Mouse (Mus musculus) lung, postnatal 0 days (tissue): ENCODE measurements around the gene Tmem151a. TPM values are rescaled to one million over a fixed set of nuclear protein-coding genes. Genes with fewer than 3 reads are reported as not detected.

Source experiments
- ATAC-seq: fragments of 200-750 bp; cut with Nextera tagmentation; 2 replicates; pipeline ENCODE4 v1.8.0; 2017; ENCODE audit warnings: moderate library complexity
- DNase-seq: peaks from one replicate; pipeline ENCODE4 v3.0.0-alpha.2; 2016; ENCODE audit warnings: low spot score
- H3K27ac ChIP-seq: fragments of 300-500 bp; sonication (generic); 2 replicates; pipeline ENCODE4 v1.5.1; 2014; ENCODE audit warnings: antibody characterized with exemption, mild to moderate bottlenecking, low read length, mixed read lengths
- H3K27me3 ChIP-seq: fragments of 300-500 bp; sonication (generic); replicated peaks from 2 replicates; pipeline ENCODE4 v1.6.1; 2014; ENCODE audit warnings: low read length, mixed read lengths; ENCODE audit not compliant: insufficient read depth
- H3K36me3 ChIP-seq: fragments of 300-500 bp; sonication (generic); 2 replicates; pipeline ENCODE4 v1.6.1; 2014; ENCODE audit warnings: low read length, mixed read lengths; ENCODE audit not compliant: insufficient read depth
- H3K4me1 ChIP-seq: fragments of 300-500 bp; sonication (generic); 2 replicates; pipeline ENCODE4 v1.6.1; 2014; ENCODE audit warnings: antibody characterized with exemption, low read depth, low read length, mixed read lengths; ENCODE audit not compliant: insufficient read depth
- H3K4me2 ChIP-seq: fragments of 300-500 bp; sonication (generic); replicated peaks from 2 replicates; pipeline ENCODE4 v1.6.1; 2014; ENCODE audit warnings: low read depth, mild to moderate bottlenecking, low read length, moderate library complexity, mixed read lengths
- H3K4me3 ChIP-seq: fragments of 300-500 bp; sonication (generic); 2 replicates; pipeline ENCODE4 v1.5.1; 2014; ENCODE audit warnings: low read depth, low read length
- H3K9ac ChIP-seq: fragments of 300-500 bp; sonication (generic); replicated peaks from 2 replicates; pipeline ENCODE4 v1.6.1; 2014; ENCODE audit warnings: low read depth, mild to moderate bottlenecking
- H3K9me3 ChIP-seq: fragments of 300-500 bp; sonication (generic); 2 replicates; pipeline ENCODE4 v1.6.1; 2016; ENCODE audit warnings: low read length, mixed read lengths
- CTCF ChIP-seq: IDR thresholded peaks from 2 replicates; pipeline ENCODE4 v1.5.1; 2016; ENCODE audit warnings: antibody characterized with exemption, mild to moderate bottlenecking
- EP300 ChIP-seq: IDR thresholded peaks from 2 replicates; pipeline ENCODE4 v1.6.1; 2016; ENCODE audit warnings: antibody characterized with exemption, mild to moderate bottlenecking, control low read depth
- WGBS: fragments of 180-500 bp; shearing (Covaris S2); extraction: QIAGEN DNeasy Blood & Tissue Kit; methylation state at CpG from one replicate; pipeline ENCODE4 v1.1.7; 2014; 5-methylcytosine and 5-hydroxymethylcytosine counted together
- polyA plus RNA-seq: library from polyadenylated mRNA; unstranded; fragments of >200 nt; fragmentation: Nextera tagmentation; extraction: Ambion mirVana; gene quantifications from 2 replicates; pipeline ENCODE4 v1.2.1, GENCODE M21; 2015

Gene Tmem151a
- polyA plus RNA-seq, 1 experiment from 2014 or later = 4.5 TPM

- WGBS = 8% methylated on average over 9 of the region's 9 CpGs
- H3K9ac ChIP-seq = no peak overlapping the region
- H3K4me3 ChIP-seq = no peak overlapping the region
- no peak overlapping the region for H3K4me2 ChIP-seq
- no peaks in the 10 kb centered on the region for H3K27me3 ChIP-seq
- TF ChIP-seq EP300 (no peak), CTCF (no peak)
- no peak for DNase-seq
- peaks cover 4% of the 10 kb centered on the region; the same call in 1 of the 2 replicates for H3K4me1 ChIP-seq
- no peak overlapping the region for H3K27ac ChIP-seq
- no peak for ATAC-seq
- H3K36me3 ChIP-seq = peaks cover 19% of the 10 kb centered on the region; the same call in 1 of the 2 replicates
- H3K9me3 ChIP-seq = no peaks in the 10 kb centered on the region
Observed at GRCm38 (mm10) chr19:5095887-5096474, 10.7 kb upstream of the Tmem151a start.

- 0 out of 2 replicates have a peak, but pooled peaks have one; percentile 2 for ATAC-seq
- 40% methylated on average over 11 of the region's 11 CpGs for WGBS
Observed at GRCm38 (mm10) chr19:5094746-5095417, 9.6 kb upstream of the Tmem151a start.

GRCm38 (mm10) chr19:5094243-5094632 is 8.9 kb upstream of the Tmem151a start:
- peak; percentile 79 for ATAC-seq
- Histone ChIP-seq H3K4me2 (no peak overlapping the region), H3K9ac (no peak overlapping the region), H3K36me3 (peaks cover 16% of the 10 kb centered on the region; the same call in 1 of the 2 replicates), H3K27me3 (no peaks in the 10 kb centered on the region), H3K4me1 (peaks cover 4% of the 10 kb centered on the region), H3K27ac (no peak overlapping the region), H3K9me3 (no peaks in the 10 kb centered on the region), H3K4me3 (no peak overlapping the region)
- peak; percentile 93 for DNase-seq
- TF ChIP-seq CTCF = peak; percentile 91
- TF ChIP-seq EP300 = no peak
- under 1% methylated on average over 19 of the region's 21 CpGs for WGBS

More at GRCm38 (mm10) chr19:5094746-5095417, 9.6 kb upstream of the Tmem151a start:
- Histone ChIP-seq H3K9me3 (no peaks in the 10 kb centered on the region), H3K4me3 (no peak overlapping the region), H3K4me2 (no peak overlapping the region), H3K27ac (no peak overlapping the region), H3K27me3 (no peaks in the 10 kb centered on the region), H3K9ac (no peak overlapping the region), H3K4me1 (peaks cover 4% of the 10 kb centered on the region; the same call in 1 of the 2 replicates), H3K36me3 (peaks cover 13% of the 10 kb centered on the region; the same call in 1 of the 2 replicates)
- no peak for DNase-seq
- TF ChIP-seq CTCF = no peak
- no peak for TF ChIP-seq EP300

GRCm38 (mm10) chr19:5093481-5094242 is 8.3 kb upstream of the Tmem151a start:
- Histone ChIP-seq H3K27me3 (no peaks in the 10 kb centered on the region), H3K27ac (no peak overlapping the region), H3K4me3 (no peak overlapping the region), H3K9ac (no peak overlapping the region), H3K4me1 (peaks cover 4% of the 10 kb centered on the region), H3K9me3 (no peaks in the 10 kb centered on the region), H3K4me2 (no peak overlapping the region), H3K36me3 (peaks cover 16% of the 10 kb centered on the region; the same call in 1 of the 2 replicates)
- 67% methylated on average over 12 of the region's 12 CpGs for WGBS
- no peak for ATAC-seq
- no peak for DNase-seq
- TF ChIP-seq CTCF = no peak
- TF ChIP-seq EP300 = no peak

GRCm38 (mm10) chr19:5092083-5092482 is 6.8 kb upstream of the Tmem151a start:
- TF ChIP-seq EP300 (no peak), CTCF (no peak)
- no peaks in the 10 kb centered on the region for H3K27me3 ChIP-seq
- H3K4me2 ChIP-seq = no peak overlapping the region
- H3K27ac ChIP-seq = no peak overlapping the region
- WGBS = 89% methylated on average over 10 of the region's 10 CpGs
- no peak overlapping the region for H3K9ac ChIP-seq
- no peaks in the 10 kb centered on the region; the same call in 1 of the 2 replicates for H3K4me1 ChIP-seq
- H3K4me3 ChIP-seq = no peak overlapping the region
- DNase-seq = no peak
- H3K36me3 ChIP-seq = peaks cover 16% of the 10 kb centered on the region; the same call in 1 of the 2 replicates
- H3K9me3 ChIP-seq = no peaks in the 10 kb centered on the region
- no peak for ATAC-seq

GRCm38 (mm10) chr19:5089324-5089723 is 4.0 kb upstream of the Tmem151a start:
- TF ChIP-seq CTCF (no peak), EP300 (no peak)
- Histone ChIP-seq H3K9me3 (no peaks in the 10 kb centered on the region), H3K27ac (no peak overlapping the region), H3K4me3 (peak overlapping the region; percentile 73; the same call in 1 of the 2 replicates), H3K27me3 (peaks cover 19% of the 10 kb centered on the region), H3K9ac (no peak overlapping the region), H3K36me3 (peaks cover 16% of the 10 kb centered on the region; the same call in 1 of the 2 replicates), H3K4me1 (no peaks in the 10 kb centered on the region; the same call in 1 of the 2 replicates), H3K4me2 (peak overlapping the region; percentile 93; the same call in 1 of the 2 replicates)
- 91% methylated on average over 4 of the region's 4 CpGs for WGBS
- ATAC-seq (no peak), DNase-seq (no peak)
